Mouse (Mus musculus): ENCODE measurements around the gene Zcwpw1.

Zcwpw1 gene

GRCm38 (mm10) chr5:137753111-137753832, 34.3 kb upstream of the Zcwpw1 start:
- DNase-seq (ENCODE audit: inconsistent age in 2 of 2, low spot score in 1 of 2) = no peak

DNA sequence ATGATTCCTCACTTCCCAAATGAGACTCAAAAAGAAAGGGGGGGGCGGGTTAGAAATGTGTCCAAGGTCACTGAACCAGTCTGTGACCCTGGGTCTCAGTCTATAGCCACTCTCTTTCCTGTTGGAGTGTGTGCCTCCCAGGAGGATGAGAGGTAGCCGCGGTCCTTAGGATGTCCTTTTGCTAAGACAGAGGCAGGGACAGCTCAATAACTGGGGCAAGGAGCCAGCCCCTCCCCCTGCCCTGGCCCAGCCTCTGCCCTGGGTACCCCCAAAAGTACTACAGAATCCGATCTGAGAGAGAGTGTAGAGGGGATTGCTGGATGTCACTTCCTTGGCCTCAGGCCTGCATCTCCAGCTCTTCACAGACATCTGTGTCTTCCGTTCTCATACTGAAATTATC, 32.2 kb upstream of the Zcwpw1 start:
- DNase-seq (ENCODE audit: inconsistent age in 2 of 2, low spot score in 1 of 2) = no peak

DNA sequence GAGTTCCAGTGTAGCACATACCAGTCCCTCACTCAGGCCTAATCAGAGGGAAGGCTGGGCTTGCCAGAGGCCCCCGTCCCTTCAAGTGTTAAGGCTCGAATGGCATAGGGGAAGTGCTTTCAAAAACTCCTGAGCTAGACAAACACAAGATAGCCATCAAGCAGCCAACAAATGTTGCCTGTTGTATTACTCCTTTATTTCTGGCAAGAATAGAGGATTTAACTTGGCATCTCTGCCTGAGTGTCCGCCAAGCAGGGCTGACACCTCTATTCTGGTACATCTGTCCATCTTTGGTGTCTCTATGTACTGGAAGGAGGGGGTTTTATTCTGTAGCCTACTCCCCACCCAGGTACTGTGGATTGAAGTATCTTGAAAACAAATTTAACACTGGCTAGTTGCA, 31.5 kb upstream of the Zcwpw1 start:
- no peak for DNase-seq (ENCODE audit: inconsistent age in 2 of 2, low spot score in 1 of 2)

- peak; percentile 84 to 96 for DNase-seq (ENCODE audit: inconsistent age in 2 of 2, low spot score in 1 of 2)
Observed at GRCm38 (mm10) chr5:137756882-137757661, 30.5 kb upstream of the Zcwpw1 start.

GRCm38 (mm10) chr5:137757887-137758286, 29.7 kb upstream of the Zcwpw1 start:
- DNase-seq (ENCODE audit: inconsistent age in 2 of 2, low spot score in 1 of 2) = peak; percentile 41 to 58

DNA sequence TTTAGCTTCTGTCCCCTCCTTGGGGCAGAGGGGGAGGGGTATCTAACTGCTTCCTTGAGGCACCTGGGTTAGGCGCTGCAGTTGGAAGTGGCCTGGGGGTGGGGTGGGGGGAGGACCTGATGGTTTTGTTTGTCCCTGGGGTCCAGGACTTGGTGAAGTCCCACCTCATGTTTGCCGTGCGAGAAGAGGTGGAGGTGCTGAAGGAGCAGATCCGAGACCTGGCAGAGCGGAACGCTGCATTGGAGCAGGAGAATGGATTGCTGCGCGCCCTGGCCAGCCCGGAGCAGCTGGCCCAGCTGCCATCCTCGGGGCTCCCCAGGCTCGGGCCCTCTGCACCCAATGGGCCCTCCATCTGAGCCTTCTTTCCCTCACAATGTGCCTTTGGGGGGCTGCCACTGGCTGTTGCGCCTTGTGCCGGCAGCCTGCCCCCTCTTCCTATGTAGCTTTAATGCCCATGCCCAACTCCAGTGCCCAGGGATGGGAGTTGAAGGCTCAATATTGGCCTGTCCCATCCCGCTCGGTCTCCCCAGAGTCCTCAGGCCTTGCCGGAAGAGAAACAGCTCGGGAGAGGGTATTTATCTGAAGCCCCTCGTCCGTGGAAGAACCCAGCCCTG, 28.6 kb upstream of the Zcwpw1 start:
- peak in 1 of 2 experiments; percentile 35 for DNase-seq (ENCODE audit: inconsistent age in 2 of 2, low spot score in 1 of 2)

DNA sequence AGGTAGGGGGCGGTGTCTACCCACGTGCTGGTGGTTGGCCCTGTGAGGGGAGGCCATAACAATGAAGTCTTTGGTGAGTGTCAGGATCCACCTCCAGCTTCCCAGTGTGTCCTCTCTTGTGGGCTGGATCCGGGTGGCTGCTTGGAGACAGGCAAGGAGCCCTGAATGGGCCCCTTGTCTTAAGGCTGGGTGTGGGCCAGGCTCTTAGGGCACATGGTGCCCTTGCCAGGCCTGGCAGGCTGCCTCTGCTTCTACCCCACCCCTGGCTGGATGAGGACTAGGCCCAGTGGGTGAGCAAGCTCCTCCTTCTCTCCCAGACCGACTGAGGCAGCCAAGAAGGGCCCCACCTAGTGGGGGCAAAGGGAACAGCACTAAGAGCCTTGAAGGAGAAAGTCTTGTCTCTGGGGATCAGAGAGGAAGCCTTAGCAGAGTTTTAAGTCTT, 27.6 kb upstream of the Zcwpw1 start:
- peak; percentile 88 to 93 for DNase-seq (ENCODE audit: inconsistent age in 2 of 2, low spot score in 1 of 2)

- no peak for DNase-seq (ENCODE audit: inconsistent age in 2 of 2, low spot score in 1 of 2)
Observed at GRCm38 (mm10) chr5:137764609-137765340, 22.8 kb upstream of the Zcwpw1 start.

- no peak for DNase-seq (ENCODE audit: inconsistent age in 2 of 2, low spot score in 1 of 2)
Observed at GRCm38 (mm10) chr5:137766270-137766669, 21.3 kb upstream of the Zcwpw1 start.

GRCm38 (mm10) chr5:137768475-137768874, 19.1 kb upstream of the Zcwpw1 start:
- DNase-seq (ENCODE audit: inconsistent age in 2 of 2, low spot score in 1 of 2) = no peak

DNA sequence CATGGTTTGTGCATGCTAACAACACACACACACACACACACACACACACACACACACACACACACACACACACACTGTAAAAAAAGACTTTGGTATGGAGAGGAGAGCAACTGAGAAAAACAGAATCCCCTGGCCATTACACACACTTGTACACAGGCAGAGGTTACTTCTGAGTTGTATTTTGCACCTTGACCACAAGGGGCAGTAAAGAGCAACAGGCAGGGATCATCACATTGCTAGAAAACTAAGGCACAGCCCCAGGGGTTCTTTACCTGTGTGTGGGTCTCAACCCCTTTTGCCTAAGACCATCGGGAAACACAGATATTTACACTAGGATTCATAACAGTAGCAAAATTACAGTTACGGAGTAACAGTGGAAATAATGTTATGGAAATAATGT, 16.9 kb upstream of the Zcwpw1 start:
- peak in 1 of 2 experiments; percentile 59 for DNase-seq (ENCODE audit: inconsistent age in 2 of 2, low spot score in 1 of 2)

DNA sequence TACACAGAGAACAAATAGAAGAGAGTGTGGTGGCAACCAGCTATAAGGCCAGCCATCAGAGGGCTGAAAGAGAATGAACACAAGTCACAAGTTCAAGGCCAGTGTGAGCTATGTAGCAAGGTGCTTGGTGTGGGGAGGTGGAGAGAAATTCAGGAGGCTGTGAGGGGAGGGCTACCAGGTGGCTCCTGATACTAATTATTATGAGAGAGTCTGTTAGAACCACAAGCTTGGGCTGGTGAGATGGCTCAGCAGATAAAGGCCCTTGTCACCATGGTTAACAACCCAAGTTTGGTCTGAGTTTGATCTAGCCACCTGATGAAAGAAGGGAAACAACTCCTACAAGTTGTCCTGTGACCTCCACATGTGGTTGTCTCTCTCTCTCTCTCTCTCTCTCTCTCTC, 14.8 kb upstream of the Zcwpw1 start:
- no peak for DNase-seq (ENCODE audit: inconsistent age in 2 of 2, low spot score in 1 of 2)

DNA sequence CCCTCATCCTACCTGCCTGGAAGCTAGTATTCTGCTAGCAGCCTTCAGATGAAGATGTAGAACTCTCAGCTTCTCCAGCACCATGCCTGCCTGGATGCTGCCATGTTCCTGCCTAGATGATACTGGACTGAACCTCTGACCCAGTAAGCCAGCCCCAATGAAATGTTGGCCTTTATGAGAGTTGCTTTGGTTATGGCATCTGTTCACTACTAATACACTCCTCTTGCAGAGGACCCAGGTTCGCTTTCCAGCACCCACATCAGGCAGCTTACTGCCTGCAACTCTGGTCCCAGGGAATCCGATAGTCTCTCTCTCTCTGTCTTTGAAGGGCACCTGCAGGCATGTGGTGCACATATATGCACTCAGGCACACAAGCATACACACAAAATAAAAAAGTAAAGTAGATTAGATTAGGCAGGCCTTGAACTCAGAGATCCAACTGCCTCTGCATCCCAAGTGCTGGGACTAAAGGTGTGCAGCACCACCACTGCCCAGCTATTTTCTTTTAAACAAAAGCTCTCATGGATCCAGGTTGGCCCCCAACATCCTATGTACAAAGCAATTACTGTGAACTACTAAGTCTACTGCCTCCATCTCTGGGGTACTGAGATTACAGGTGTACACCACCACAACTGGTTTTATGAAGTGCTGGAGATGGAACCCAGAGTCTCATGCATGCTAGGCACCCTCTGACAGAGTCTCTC, 11.9 kb upstream of the Zcwpw1 start:
- peak; percentile 5 to 17 for DNase-seq (ENCODE audit: inconsistent age in 2 of 2, low spot score in 1 of 2)

DNA sequence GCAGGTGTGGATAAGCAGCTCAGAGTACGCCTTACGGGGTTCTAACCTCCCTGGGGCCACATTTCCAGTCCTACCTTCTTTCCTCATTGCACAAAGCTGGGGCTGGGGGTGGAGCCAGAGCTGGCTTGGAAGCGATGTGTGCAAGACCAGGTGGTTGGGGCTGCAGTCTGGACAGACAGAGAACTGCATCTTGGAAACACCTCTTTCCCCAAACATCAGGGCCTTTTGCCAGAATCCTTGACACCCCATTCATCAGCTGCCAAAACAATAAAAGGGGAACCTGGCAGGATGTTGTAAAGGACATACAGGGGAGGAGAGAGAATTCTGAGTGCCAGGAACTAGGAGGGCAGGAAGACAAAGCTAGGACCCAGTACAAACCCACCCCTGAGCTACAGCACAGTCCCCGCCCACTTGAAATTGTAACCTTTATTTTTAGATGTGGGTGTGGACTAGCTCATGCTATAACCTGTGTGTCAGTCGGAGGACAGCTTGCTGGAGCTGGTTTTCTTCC, 11.1 kb upstream of the Zcwpw1 start:
- DNase-seq (ENCODE audit: inconsistent age in 2 of 2, low spot score in 1 of 2) = peak; percentile 69 to 80

DNA sequence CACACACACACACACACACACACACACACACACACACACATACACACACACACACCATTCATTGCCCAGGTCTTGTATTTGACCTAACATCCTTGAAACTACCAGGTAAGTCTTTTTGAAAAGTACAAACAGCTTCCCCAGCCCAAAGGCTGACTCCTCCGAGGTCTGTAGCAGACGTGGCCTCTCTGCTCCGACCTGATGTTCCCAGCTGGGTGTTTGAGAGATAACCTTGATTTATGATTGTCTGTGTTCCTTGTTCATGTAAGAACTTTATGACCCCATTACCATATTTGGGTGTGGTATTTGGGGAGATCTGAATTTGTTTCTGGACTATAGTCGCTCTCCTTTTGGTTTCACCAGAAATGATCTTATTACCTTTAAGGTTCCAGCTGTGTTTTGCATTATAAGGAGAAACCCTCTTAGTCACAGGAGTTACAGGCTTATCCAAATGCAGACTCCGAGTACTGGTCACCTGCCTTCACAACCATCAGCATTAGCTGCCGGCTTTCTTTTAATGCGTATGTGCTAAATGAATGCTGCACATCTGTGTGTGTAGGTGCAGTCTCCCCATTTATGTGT, 10.2 kb upstream of the Zcwpw1 start:
- peak; percentile 56 to 58 for DNase-seq (ENCODE audit: inconsistent age in 2 of 2, low spot score in 1 of 2)

DNA sequence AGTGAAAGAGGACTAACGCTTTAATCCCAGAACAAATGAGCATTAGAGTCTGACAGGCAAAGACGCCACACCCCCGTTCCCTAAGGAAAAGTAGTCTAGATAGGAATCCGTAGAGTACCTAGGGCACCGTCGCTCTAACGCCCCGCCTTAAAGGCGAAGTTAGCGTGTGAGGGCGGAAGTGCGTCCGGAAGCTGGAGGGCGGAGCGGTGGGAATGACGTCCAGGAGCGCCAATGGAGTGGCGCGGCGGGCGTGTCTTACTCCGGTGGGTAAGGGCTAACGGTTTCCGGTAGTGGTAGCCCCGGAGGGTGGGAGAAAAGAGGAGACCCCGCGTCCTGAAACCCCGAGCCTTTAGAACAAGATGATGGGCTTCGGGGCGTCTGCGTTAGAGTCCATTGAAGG, 9.0 kb upstream of the Zcwpw1 start, which contains the start of gene Ppp1r35:
Gene Ppp1r35 (plus strand): TSS at position 215 of the 400 bp plus-strand sequence.
- DNase-seq (ENCODE audit: inconsistent age in 2 of 2, low spot score in 1 of 2) = peak; percentile 97 to 99

DNA sequence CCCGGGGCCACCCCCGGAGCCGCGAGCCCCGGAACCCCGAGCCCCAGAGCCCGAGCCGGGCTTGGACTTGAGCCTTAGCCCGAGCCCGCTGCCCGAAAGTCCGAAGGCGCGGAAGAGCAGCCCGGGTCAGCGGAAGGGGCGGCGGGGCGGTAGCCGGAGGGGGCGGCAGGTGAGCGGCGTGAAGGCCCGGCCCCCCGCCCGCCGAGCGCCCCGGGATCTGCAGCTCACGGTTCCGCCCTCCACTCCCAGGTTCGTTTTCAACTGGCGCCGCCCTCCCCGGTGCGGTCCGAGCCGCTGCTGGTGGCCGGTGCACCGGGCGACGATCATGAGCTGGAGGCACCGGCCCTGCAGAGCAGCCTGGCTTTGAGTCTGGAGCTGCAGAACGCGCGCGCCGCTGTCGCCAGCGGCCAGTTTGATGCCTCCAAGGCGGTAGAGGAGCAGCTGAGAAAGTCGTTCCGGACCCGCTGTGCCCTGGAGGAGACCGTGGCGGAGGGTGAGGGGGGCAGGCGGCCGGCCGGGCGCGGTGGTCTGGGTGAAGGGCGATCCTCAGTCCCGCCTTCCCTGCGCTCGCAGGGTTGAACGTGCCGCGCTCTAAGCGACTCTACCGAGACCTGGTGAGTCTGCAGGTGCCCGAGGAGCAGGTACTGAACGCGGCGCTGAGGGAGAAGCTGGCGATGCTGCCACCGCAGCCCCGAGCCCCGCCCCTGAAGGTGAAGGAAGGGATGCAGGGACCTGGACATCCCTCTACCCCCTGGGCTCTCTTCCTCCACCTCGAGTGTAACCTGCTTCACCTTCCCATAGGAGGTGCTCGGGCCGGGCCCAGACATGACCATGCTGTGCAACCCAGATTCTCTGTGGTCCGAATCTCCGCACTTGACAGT, 8.3 kb upstream of the Zcwpw1 start:
- peak; percentile 67 to 74 for DNase-seq (ENCODE audit: inconsistent age in 2 of 2, low spot score in 1 of 2)

- DNase-seq (ENCODE audit: inconsistent age in 2 of 2, low spot score in 1 of 2) = peak in 1 of 2 experiments; percentile 44
Observed at GRCm38 (mm10) chr5:137781661-137782060, 5.9 kb upstream of the Zcwpw1 start.

All from adrenal gland, adult (tissue).